Mouse (Mus musculus) adrenal gland, postnatal 25 days (tissue): Measurements from ENCODE around the gene Ceacam16. TPM values are rescaled to one million over a fixed set of nuclear protein-coding genes. Genes with fewer than 3 reads are reported as not detected.

ENCODE experiments used
- DNase-seq: peaks from one replicate; pipeline ENCODE4 v3.0.0; 2021; ENCODE audit warnings: mixed read lengths
- long read RNA-seq: library from polyadenylated mRNA; stranded (forward); transcript quantifications from one replicate; pipeline ENCODE4 v2.0.0, GENCODE M21; 2021
- total RNA-seq: library from RNA; stranded (reverse); gene quantifications from 2 replicates; pipeline ENCODE4 v1.2.3, GENCODE M21; 2021

The Ceacam16 gene
- not detected in 2 replicates for total RNA-seq
- long read RNA-seq = 0 reads

DNA sequence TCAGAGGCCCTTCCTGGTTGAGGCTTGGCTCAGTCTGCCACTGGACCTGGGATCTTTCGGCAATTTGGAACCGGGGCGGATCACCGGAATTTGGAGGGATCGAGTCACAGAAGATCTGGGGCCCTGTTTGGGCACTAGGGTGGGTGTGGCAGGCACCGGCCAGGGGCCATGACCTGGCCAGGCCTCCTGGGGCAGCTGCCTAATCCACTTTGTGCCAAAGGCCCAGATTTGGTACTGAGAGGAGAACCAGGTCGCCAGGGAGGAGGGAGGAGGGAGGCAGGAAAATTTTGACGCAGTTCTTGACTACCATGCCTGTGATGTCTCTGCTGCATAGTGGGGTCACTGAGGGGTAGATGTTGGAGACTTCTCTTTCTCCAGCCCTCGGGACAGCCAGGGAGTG, at the start of gene Ceacam16:
Gene Ceacam16, minus strand, starts transcription at position 101 of the 400 bp plus-strand sequence.
- DNase-seq = no peak

DNA sequence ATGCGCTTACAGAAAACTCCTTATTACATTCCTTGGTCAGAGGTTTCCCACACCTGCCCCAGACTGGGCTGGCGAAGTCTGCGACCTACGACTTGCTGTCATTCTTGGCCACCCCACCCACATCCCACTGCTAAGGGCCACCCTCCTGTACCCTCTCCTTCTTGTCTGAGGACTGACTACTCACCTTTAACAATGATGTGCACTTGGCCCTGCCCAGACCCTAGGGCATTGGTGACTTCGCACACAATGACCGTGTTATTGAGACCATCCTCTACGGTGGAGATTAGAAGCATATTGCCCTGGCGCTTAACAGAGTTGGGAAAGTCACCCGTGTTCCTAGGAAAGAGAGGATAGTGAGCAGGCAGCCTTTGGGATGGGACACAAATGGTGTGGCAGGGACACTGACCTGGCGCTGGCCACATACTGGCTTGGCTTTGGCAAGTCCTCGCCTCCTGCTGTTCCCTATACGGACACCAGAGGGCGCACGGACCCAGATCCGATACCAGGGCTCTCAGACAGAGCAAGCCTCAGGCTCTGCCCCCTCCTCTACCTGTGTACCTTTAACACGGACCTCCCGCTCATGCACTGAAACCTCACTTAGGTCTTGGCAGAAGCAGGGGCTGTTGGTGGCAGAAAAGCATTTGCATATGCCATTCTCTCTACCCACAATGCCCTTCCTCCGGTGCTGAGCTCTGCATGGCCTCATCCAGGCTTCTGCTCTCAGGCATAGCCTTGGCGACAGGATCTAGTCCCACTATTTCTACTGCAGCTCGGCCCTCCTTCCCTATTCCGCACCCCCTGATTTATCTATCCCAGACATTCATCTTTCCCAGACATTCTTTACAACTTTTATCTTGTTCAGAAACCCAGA, 49.6 kb upstream of the Ceacam16 start:
- DNase-seq = peak; percentile 83

DNA sequence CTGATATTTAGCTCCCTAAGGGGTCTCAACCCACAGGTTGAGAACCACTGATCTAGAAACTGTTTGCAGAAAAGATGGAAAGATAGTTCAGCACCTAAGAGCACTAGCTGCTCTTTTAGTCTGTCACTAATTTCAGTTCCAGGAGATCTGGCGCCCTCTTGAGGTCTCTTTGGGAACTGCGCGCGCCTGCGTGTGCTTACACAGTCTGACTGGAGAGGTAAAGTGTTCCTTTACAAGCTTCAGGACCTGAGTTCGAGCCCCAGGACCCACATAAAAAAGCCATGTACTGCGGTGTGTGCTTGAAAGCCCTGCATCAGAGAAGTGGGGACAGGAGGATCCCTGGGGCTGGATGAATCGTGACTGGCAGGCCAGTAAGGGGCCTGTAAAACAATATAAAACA, 28.8 kb upstream of the Ceacam16 start:
- DNase-seq = peak; percentile 59

DNA sequence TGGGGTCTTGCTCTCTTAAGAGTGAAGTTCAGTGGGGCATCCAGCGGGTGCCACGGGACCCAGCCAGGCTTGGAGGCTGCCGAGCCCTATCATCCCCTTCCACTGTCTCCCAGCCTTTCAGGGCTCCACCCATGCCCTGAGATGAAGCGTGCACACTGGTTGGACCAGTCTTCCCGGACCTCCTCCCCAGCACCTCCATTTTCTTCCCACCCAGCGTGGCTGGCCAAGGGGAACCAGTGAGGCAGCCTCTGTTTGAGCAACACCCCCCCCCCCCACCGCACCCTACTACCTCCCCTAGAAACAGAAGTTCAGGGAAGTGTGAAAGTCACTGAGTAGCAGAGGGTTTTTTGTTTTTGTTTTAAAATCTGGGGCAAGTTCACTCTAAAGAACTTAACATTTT, 26.8 kb upstream of the Ceacam16 start, which contains the start of gene Ceacam19:
Gene Ceacam19, minus strand, starts transcription at position 117 of the 400 bp plus-strand sequence.
- no peak for DNase-seq

DNA sequence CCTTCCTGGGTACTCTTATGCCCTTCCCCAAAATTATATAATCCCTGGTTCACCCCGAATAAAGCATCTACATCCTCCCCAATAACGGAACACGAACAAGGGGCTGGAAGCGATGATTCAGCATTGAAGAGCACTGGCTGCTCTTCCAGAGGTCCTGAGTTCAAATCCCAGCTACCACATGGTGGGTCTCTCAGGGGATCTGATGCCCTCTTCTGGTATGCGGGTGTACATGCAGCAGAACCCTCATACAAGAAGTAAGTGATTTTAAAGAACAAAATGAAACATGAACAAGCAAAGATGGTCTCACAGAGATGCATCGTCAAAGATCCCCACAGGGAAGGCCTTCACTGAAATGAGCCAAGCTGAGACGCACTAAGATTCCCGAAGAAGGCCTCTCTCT, 19.7 kb upstream of the Ceacam16 start:
- no peak for DNase-seq

DNA sequence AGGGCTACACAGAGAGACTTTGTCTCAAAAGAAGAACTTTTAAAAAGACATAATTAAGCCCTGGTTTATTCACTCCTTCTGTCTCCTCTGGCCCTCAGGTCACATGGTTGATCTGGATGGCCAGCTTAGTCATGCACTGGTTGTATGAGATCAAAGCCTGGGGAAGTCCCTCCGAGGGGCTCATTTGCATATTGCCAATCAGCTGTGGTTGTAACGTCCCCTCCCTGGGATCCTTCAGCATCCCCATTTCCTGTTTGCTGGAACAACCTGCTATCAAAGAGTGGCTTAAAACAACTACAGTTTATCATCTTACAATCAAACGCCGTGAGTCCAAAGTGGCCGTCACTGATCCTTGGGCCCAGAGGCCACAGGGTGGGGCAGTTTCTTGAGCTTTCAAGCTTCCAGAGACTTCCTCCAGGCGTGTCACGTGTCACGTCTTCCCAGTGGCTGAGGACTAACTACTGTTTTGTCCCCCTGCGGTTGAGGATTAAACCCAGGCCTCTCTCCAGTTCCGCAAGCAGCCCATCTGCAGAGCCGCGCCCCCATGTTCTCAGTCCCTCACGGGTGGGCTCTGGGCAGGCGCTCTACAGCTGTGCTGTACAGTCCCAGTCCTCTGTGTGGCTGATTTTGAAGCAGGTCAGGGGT, 15.8 kb upstream of the Ceacam16 start:
- no peak for DNase-seq

DNA sequence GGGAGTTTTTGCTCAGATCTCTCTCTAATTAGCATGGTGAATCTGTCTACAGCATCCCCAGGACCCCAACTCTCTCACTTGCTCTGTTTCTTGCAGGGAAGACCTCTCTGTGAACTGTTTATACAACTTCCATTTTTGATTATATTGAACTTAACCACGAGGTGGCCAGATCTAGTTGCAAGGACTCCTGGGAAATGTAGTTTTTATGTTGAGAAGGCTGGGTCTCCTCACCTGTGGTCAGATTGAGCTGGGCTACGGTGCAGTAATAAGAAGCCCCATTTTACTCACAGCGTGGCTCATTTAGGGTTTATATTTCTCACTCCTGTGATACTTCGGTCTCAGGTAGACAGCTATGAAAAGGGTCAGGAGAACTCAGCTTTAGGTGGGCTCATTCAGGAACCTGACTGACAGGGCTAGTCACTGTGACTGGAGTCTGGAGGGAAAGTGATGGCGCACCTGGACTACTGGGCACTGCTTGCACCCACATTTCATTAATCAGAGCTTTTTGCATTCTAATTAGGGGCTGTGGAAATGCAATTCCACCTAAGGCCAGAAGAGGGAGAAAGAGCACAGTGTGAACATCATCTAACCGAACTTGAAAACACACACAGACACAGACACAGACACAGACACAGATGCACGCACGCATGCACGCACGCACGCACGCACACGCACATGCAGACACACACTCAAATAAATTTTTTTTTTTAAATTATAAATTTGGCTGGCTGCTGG, 15.0 kb upstream of the Ceacam16 start:
- no peak for DNase-seq

DNA sequence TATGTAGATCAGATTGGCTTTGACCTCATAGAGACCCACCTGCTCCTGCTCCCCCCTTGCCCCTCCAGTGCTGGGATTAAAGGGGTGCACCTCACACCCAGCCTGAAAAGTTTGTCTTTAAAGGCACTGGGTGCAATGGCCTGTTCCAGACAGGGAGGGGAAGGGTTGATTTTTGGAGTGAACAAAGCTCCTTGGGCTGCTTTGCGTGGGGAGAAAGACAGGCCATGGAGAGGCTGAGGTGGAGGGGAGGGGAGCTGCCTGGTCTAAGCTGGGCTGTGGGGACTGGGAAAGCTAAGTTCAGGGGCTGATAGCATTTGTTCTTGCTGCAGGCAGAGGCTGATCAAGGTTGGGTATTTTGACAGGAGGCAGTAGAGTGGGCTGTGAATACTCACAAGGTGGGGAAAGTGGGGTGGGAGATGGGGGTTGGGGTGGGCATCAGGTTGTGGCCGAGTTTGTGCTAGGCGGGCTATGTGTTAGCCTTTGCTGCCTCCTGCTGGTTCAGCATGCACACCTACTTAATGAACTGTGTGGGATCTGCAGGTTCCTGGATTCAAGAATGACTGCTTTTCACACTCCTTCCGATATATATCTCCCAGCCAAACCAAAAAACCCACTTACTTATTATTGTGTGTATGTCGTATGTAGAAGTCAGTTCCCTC, 11.0 kb upstream of the Ceacam16 start:
- peak; percentile 27 for DNase-seq

DNA sequence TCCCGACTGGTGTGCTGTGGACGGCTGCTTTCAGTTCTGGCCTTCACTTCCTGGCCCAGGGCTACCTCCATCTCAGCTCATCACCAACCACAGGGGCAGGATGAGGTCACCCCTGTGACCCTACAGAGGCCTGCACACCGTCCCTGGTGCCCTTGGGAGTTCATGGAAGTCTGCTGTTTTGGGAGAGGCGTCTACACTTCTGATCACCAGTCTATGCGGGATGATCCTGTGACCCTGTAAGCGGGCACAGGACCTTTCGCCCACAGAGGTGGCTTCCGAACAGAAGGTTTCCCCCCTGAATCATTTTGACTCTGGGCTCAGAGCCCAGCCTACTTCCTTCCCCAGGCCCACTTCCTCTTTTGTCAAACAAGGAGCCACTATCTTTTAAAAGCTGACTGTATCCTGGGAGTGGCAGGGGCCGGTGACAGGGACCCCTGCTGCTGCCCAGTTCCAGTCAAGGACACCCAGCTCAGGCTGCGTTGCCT, 10.1 kb upstream of the Ceacam16 start:
- DNase-seq = no peak

DNA sequence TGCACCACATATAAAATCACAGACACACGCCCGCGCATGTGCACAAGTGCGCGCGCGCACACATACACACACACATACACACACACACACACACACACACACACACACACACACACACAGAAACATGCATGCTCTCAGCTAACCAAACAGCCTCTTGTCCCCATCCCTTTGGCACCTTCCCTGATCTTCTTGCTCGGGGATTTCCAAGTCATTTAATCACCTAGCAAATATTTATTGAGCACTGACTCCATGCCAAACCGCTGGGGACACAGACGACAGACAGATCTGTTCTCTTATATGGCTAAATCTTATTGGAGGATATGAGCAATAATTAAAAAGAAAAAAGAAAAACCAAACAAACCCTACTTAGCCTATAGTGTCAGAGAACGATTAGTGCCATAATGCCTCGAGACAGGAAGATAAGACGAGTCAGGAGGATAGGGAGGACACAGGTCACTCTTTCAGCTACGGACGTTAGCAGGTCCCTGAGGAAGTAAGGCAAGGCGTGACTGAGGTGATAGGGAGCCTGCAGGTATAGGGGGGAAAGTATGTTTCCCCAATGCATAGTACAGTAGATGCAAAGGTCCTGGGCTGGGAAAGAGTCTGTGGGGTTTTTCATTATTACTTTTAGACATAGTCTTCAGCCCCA, 6.8 kb upstream of the Ceacam16 start:
- no peak for DNase-seq

DNA sequence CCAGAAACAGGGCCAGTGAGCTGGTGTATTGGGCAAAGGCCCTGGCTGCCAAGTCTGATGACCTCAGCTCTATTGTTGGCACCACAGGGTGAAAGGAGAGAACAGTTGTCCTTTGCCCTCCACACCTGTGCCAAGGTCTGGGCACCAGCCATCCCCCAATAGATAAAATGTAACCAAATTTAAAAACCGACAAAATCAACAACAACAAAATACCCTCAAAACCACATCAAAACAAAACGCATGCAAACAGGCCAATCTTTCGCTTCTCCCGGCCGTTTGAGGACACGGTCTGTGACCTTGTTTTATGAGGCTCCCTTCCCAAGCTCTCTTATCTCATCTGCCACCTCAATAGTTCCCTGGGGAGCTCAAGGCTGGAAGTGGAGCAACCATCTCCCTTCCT, 5.4 kb upstream of the Ceacam16 start:
- DNase-seq = no peak

DNA sequence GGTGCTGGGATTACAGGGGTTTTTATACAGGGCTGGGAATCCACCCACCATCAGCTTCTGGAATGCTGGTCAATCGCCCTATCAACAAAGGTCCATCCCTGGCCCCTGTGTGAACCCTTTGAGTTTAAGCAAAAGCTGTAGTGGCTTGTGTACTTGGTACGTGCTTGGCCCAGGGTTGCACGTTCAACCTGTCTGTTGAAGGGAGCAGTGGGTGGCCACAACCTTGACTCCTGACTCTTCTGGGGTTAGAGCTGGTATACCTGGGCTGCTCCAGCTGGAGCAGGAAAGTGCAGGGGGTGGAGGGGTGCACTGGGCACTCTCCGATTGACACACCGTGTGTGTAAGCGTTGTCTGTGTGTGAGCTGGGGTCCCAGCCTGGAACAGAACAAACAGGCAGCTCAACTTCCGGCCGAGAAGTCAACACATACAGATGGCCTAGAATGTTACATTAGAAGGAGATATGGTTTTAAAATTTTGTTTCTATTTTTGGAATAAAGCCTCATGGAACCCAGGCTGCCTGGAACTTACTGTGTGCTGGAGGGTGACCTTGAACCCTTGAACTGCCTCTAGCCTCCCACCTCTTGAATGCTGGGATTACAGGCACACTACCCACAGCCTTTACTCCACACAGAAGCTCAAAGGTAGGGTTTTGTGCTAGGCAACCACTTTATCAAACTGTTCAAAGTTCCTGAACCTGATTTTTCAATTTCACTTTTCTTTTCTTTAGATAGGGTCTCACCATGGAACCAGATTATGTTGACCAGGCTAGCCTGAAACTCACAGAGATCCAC, 4.3 kb upstream of the Ceacam16 start:
- DNase-seq = no peak

DNA sequence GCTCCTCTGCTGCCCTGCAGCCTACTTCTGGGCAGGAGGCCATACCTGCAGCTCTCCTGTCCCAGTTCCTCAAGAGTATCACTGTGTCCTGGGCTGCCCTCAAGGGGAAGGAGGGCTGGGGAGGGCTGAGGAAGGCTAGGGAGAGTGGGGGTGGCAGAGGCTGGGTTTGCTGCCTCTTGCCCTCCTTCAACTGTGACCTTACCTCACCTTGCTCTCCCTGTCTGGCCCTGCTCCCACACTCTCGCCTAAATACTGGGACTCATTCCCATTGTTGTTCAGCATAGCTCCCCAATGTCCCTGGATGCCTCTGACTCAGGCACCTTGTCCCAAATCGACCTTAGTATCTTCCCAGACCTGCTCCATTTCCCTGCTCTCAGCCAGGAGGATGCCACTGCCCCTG, 3.1 kb upstream of the Ceacam16 start:
- DNase-seq = no peak

DNA sequence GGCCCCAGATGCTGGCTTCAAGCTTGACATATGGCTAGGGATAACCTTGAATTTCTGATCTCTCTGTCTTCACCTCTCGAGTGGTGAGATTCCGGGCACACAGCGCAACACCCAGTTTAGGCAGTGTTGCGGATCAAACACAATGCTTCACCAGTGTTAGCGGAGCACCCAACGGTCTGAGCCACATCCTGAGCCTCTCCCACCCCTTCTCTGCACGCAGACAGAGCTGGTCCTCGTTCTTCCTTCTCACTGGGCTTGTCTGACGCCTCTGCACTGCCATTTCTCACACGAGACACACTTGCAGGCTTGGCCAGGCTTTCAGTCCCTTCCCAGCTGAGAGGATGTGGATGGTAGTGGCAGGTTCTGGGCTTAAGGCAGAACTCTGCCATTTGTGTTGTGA, 1.4 kb downstream of the Ceacam16 start:
- no peak for DNase-seq

DNA sequence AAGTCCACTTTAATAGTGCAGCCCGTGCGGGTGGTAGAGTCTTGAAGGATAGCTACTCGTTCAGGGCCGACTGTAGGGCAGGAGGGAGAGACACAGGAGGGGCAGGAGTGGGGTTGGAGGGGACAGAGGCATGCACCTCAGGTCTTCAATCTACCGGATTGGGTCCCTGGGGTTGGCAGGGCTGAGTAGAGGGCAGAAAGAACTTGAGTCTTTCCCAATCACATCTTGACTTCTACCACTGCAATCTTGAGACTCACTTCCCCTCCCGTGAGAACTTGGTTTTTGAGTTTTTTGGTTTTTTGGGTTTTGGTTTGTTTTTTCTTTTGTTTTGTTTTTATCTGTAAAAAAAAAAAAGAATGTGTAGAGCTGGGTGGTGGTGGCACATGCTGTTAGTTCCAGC, 4.8 kb downstream of the Ceacam16 start:
- DNase-seq = no peak

DNA sequence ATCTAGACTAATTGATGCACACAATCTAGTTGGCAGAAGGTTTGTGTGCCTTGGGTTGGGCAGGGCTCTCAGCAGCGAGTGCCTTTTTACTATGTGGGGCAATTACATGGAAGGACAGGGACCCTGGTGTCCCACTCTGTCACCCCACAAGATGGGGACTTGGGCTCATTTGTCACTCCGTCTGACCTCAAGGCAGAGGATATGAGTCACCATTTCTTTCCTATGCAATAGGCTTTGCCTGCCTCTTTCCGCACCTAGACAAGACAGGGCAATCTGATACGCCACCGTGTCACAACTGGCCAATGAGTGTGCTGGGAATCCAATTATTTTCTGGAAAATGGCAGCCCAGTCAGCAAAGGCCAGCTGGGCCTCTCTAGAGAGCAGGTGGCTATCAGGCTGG, 5.4 kb downstream of the Ceacam16 start:
- no peak for DNase-seq

DNA sequence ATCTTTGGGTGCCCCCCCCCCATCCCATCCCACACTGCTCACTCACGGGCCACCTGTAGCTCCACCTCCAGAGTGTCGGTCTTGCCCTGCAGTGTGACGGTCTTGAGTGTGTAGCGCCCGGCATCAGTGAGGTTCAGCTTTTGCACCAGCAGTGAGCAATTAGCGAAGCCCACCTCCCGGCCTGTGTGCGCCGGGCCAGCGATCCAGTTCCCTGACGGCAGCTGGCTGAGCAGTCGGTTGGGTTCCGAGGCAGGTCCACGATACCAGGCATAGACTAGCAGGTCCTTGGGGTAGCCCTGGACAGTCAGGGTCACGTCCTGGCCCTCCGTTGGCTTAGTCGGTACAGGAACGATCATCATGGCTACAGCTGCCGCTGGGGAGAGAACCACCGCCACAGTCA, 7.6 kb downstream of the Ceacam16 start:
- DNase-seq = no peak

DNA sequence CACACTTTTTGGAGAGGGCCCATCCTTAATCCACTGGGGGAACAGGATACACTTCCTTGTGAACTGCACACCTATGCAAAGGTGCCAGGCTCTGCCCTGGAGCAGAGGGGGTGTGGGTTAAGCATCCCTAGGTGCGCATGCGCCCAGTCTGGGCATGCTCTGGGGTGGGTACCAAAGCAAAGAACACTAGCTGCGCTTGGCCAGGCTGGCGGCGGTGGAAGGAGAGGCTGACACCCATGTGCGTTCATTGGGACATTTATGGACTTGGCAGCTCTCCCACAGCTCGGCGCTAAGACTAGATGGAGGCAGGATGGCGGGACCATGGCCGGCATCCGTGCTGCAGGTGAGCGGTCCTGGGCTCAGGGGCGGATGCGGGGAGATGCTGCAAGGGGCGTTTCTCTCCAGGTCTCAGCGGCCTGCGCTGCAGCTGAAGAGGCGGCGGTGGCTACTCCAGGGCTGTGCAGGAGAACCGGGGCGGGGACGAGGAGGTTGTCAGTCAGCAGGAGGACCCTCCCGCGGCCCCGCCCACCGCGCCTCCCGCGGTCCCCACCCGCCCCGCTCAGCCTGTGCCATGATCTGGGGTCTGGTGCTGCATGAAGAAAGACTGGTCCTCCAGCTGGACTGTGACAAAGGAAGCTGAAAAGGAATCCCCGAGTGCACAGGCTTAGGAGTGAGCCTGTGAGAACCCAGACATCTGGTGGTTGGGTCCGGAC, 9.1 kb downstream of the Ceacam16 start, which contains the start of gene Gm19345:
Gene Gm19345, plus strand, starts transcription at position 146 of the 713 bp plus-strand sequence.
- DNase-seq = no peak

DNA sequence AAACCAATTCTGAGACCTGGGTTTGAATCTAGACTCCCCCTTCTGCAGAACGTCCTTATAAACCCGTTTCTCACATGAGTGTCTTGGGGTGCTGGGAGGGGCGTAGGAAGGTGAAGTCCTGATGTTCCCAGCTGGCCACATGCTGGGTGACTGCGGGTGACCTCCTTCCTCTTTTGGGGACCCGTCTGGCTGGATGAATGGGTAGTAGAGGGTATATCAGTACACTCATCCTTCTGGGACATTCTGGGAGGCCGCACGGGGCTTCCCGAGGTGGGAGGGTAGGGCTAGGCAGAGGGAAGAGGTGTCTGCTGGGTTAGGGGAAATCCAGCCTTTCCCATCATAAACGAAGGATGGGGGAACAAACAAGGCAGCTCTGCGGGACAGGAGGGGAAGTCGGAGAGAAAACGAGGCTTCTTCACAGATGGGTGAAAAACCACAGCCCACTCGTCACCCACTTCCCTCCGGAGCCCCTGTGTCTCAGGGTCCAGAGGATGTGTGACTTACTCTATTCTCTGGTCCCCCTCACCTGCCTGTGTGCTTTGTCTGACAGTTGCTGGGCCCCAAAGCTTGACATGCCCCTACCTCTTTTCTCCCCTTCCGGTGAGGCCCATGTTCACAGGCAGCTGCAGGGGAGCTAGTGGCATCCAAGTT, 16.5 kb downstream of the Ceacam16 start:
- no peak for DNase-seq

DNA sequence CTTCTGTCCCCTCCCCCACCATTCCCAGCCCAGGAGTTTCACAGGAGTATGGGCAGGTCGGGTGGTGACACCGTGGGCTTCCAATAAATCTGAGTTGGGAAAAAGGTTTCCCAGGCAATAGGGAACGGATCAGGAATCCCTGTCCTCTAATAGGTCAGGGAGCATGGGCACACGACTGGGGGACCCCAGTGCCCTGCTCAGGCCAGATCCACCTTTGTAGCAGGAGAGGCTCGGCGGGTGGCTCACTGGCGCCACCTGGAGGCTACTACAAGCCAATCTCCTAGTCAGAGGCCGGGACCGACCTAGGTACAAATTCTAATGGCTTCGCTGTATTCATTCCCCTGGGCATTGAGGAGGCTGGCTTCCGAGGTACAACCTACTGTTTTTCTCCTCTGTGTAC, 17.5 kb downstream of the Ceacam16 start:
- DNase-seq = peak; percentile 80
